Mouse (Mus musculus): Measurements from ENCODE around the gene Kmt2c.
A peak's percentile ranks its signal among the peaks of the same experiment; 100 is the strongest.

Kmt2c gene

GRCm38 (mm10) chr5:25498346-25498820 is at the start of gene Kmt2c:
Gene Kmt2c (minus strand): TSS chr5:25498783.
- DNase-seq, result peak; percentile 74

- no peak for DNase-seq
Measured at GRCm38 (mm10) chr5:25546912-25547311, 48.3 kb upstream of the Kmt2c start.

- no peak for DNase-seq
Measured at GRCm38 (mm10) chr5:25544566-25544965, 46.0 kb upstream of the Kmt2c start.

- no peak for DNase-seq
Measured at GRCm38 (mm10) chr5:25544061-25544460, 45.5 kb upstream of the Kmt2c start.

GRCm38 (mm10) chr5:25541661-25542060 is 43.1 kb upstream of the Kmt2c start:
- DNase-seq, result no peak

- no peak for DNase-seq
Measured at GRCm38 (mm10) chr5:25540921-25541320, 42.3 kb upstream of the Kmt2c start.

- no peak for DNase-seq
Measured at GRCm38 (mm10) chr5:25540412-25540811, 41.8 kb upstream of the Kmt2c start.

- DNase-seq, result no peak
Measured at GRCm38 (mm10) chr5:25536921-25537409, 38.4 kb upstream of the Kmt2c start.

- DNase-seq, result no peak
Measured at GRCm38 (mm10) chr5:25536451-25536850, 37.9 kb upstream of the Kmt2c start.

GRCm38 (mm10) chr5:25535566-25535965 is 37.0 kb upstream of the Kmt2c start:
- DNase-seq, result no peak

- DNase-seq, result no peak
Measured at GRCm38 (mm10) chr5:25533298-25533697, 34.7 kb upstream of the Kmt2c start.

- no peak for DNase-seq
Measured at GRCm38 (mm10) chr5:25532256-25533147, 33.9 kb upstream of the Kmt2c start.

GRCm38 (mm10) chr5:25530629-25531028 is 32.0 kb upstream of the Kmt2c start:
- DNase-seq, result no peak

GRCm38 (mm10) chr5:25529529-25530421 is 31.2 kb upstream of the Kmt2c start:
- peak; percentile 100 for DNase-seq

- peak; percentile 25 for DNase-seq
Measured at GRCm38 (mm10) chr5:25528851-25529528, 30.4 kb upstream of the Kmt2c start.

GRCm38 (mm10) chr5:25527971-25528370 is 29.4 kb upstream of the Kmt2c start:
- DNase-seq, result peak; percentile 11

GRCm38 (mm10) chr5:25526926-25527325 is 28.3 kb upstream of the Kmt2c start:
- DNase-seq, result peak; percentile 35

GRCm38 (mm10) chr5:25526116-25526515 is 27.5 kb upstream of the Kmt2c start:
- DNase-seq, result no peak

- DNase-seq, result no peak
Measured at GRCm38 (mm10) chr5:25521461-25521860, 22.9 kb upstream of the Kmt2c start.

- peak; percentile 25 for DNase-seq
Measured at GRCm38 (mm10) chr5:25519820-25520219, 21.2 kb upstream of the Kmt2c start.

GRCm38 (mm10) chr5:25517550-25517949 is 19.0 kb upstream of the Kmt2c start:
- DNase-seq, result no peak

GRCm38 (mm10) chr5:25516301-25516895 is 17.8 kb upstream of the Kmt2c start:
- no peak for DNase-seq
